Comparison of ENCODE assay signal across 8 mouse cellular contexts in genomic region chr17:71001699-71002080, GRCm38 (mm10). TPM values are rescaled to one million over a fixed set of nuclear protein-coding genes. Genes with fewer than 3 reads are reported as not detected.
A peak's percentile ranks its signal among the peaks of the same experiment; 100 is the strongest.
DNase-seq lines count a peak whose midpoint lies in the region; ATAC-seq lines count a peak whose summit lies in the region.

No protein-coding gene starts in this region.

- H3K4me3 ChIP-seq in erythroblast, embryonic 14.5 days (replicated peaks), result peak overlapping the region; percentile 95
- H3K4me3 ChIP-seq in hindbrain, embryonic 10.5 days, result peak overlapping the region; percentile 93
- peak overlapping the region; percentile 94 for H3K4me3 ChIP-seq in liver, embryonic 11.5 days (ENCODE audit: low read depth, low read length)
- peak overlapping the region; percentile 91 for H3K4me3 ChIP-seq in neural tube, embryonic 13.5 days

- H3K27me3 ChIP-seq in erythroblast, embryonic 14.5 days (ENCODE audit: control insufficient read depth), result no peaks in the 10 kb centered on the region
- no peaks in the 10 kb centered on the region for H3K27me3 ChIP-seq in hindbrain, embryonic 10.5 days (ENCODE audit: insufficient read depth, poor library complexity, severe bottlenecking)
- no peaks in the 10 kb centered on the region for H3K27me3 ChIP-seq in liver, embryonic 11.5 days (replicated peaks; ENCODE audit: control insufficient read depth, insufficient read depth, low read length)
- H3K27me3 ChIP-seq in neural tube, embryonic 13.5 days, result no peaks in the 10 kb centered on the region

- peak overlapping the region; percentile 98 for H3K27ac ChIP-seq in hindbrain, embryonic 10.5 days
- H3K27ac ChIP-seq in liver, embryonic 11.5 days (ENCODE audit: low read depth, low read length), result peak overlapping the region; percentile 99
- peak overlapping the region; percentile 98 for H3K27ac ChIP-seq in neural tube, embryonic 13.5 days (replicated peaks)

- H3K4me1 ChIP-seq in erythroblast, embryonic 14.5 days (ENCODE audit: control insufficient read depth), result peaks cover 40% of the 10 kb centered on the region
- peaks cover 26% of the 10 kb centered on the region for H3K4me1 ChIP-seq in hindbrain, embryonic 10.5 days (replicated peaks)
- peaks cover 34% of the 10 kb centered on the region for H3K4me1 ChIP-seq in liver, embryonic 11.5 days (replicated peaks; ENCODE audit: control insufficient read depth, insufficient read depth, low read length)
- peaks cover 28% of the 10 kb centered on the region for H3K4me1 ChIP-seq in neural tube, embryonic 13.5 days (replicated peaks)

- WGBS in hindbrain, embryonic 10.5 days, result under 1% methylated on average over 43 of the region's 43 CpGs
- under 1% methylated on average over 43 of the region's 43 CpGs for WGBS in liver, embryonic 11.5 days
- under 1% methylated on average over 41 of the region's 43 CpGs for WGBS in neural tube, embryonic 13.5 days

- H3K9me3 ChIP-seq in erythroblast, embryonic 14.5 days (ENCODE audit: control insufficient read depth, low read length), result no peaks in the 10 kb centered on the region
- H3K9me3 ChIP-seq in hindbrain, embryonic 10.5 days, result no peaks in the 10 kb centered on the region
- H3K9me3 ChIP-seq in liver, embryonic 11.5 days (ENCODE audit: control insufficient read depth, low read length), result no peaks in the 10 kb centered on the region
- no peaks in the 10 kb centered on the region for H3K9me3 ChIP-seq in neural tube, embryonic 13.5 days

- peak; percentile 63 for ATAC-seq in liver, embryonic 11.5 days (replicated peaks; ENCODE audit: low FRiP score)
- ATAC-seq in neural tube, embryonic 13.5 days (ENCODE audit: low read depth), result peak; percentile 72
- ATAC-seq in monocyte, adult 5-6 weeks (replicated peaks; ENCODE audit: insufficient number of reproducible peaks, low FRiP score, low TSS enrichment, poor library complexity, severe bottlenecking), result no peak

- peak overlapping the region; percentile 80 for H3K4me2 ChIP-seq in liver, embryonic 11.5 days
- H3K4me2 ChIP-seq in neural tube, embryonic 13.5 days, result peak overlapping the region; percentile 79

- H3K9ac ChIP-seq in liver, embryonic 11.5 days (ENCODE audit: low read depth, low read length), result peak overlapping the region; percentile 97
- peak overlapping the region; percentile 80 for H3K9ac ChIP-seq in neural tube, embryonic 13.5 days

- H3K36me3 ChIP-seq in erythroblast, embryonic 14.5 days (ENCODE audit: control insufficient read depth), result peaks cover 20% of the 10 kb centered on the region
- peaks cover under 1% of the 10 kb centered on the region for H3K36me3 ChIP-seq in hindbrain, embryonic 10.5 days
- no peaks in the 10 kb centered on the region for H3K36me3 ChIP-seq in liver, embryonic 11.5 days (ENCODE audit: control insufficient read depth, insufficient read depth, low read length)
- no peaks in the 10 kb centered on the region for H3K36me3 ChIP-seq in neural tube, embryonic 13.5 days

- peak; percentile 47 for DNase-seq in layer of hippocampus, adult 11-12 months (ENCODE audit: low spot score)
- no peak for DNase-seq in layer of hippocampus, adult 9-10 months (ENCODE audit: low spot score)
- peak; percentile 57 for DNase-seq in MN1 (ENCODE audit: low spot score)
- no peak for DNase-seq in hindbrain, embryonic 10.5 days (ENCODE audit: low spot score)
- no peak for DNase-seq in liver, embryonic 11.5 days (ENCODE audit: low spot score)

RNA-seq across cellular contexts. Expression of gene Myom1, which starts 0.7 kb away (rescaled TPM):
- polyA plus RNA-seq in erythroblast, embryonic 14.5 days (2012), result 0.03 TPM in 1 of 2 replicates, not detected in the other
- 0.99 and 2.7 TPM in 2 replicates for polyA plus RNA-seq in hindbrain, embryonic 10.5 days (2016; fragmentation: Nextera tagmentation; extraction: Ambion mirVana)
- 5.8 and 7.3 TPM in 2 replicates for polyA plus RNA-seq in liver, embryonic 11.5 days (2014; fragmentation: Nextera tagmentation; extraction: Ambion mirVana)
- polyA plus RNA-seq in neural tube, embryonic 13.5 days (2015; fragmentation: Nextera tagmentation; extraction: Ambion mirVana), result 1.7 and 2.8 TPM in 2 replicates
- 3.4 to 10.7 TPM (median 5.0 TPM) in 3 replicates for total RNA-seq in monocyte, adult 5-6 weeks (2017)

RNA-seq across cellular contexts. Expression of gene Myl12a, which starts 1.0 kb away (rescaled TPM):
- 1.8 and 3.5 TPM in 2 replicates for polyA plus RNA-seq in erythroblast, embryonic 14.5 days (2012)
- 427 and 441 TPM in 2 replicates for polyA plus RNA-seq in hindbrain, embryonic 10.5 days (2016; fragmentation: Nextera tagmentation; extraction: Ambion mirVana)
- polyA plus RNA-seq in liver, embryonic 11.5 days (2014; fragmentation: Nextera tagmentation; extraction: Ambion mirVana), result 428 and 442 TPM in 2 replicates
- polyA plus RNA-seq in neural tube, embryonic 13.5 days (2015; fragmentation: Nextera tagmentation; extraction: Ambion mirVana), result 171 and 203 TPM in 2 replicates
- 295 to 317 TPM (median 304 TPM) in 3 replicates for total RNA-seq in monocyte, adult 5-6 weeks (2017)

Comparison
In these comparisons a context has a peak if more than half of its experiments do, and no peak if none do; other contexts are left out.
1. DNase-seq: peak in layer of hippocampus, adult 11-12 months (single experiment) and MN1 (single experiment); none in layer of hippocampus, adult 9-10 months (single experiment), hindbrain, embryonic 10.5 days (single experiment) and liver, embryonic 11.5 days (single experiment).
2. RNA of gene Myl12a, which starts 1.0 kb away (polyA plus RNA-seq): 428 to 442 TPM in liver, embryonic 11.5 days, 427 to 441 TPM in hindbrain, embryonic 10.5 days and 171 to 203 TPM in neural tube, embryonic 13.5 days; 1.8 to 3.5 TPM in erythroblast, embryonic 14.5 days; every median in the first group is over 10 times any median in the second.
3. Peak in every context shown above with its lines, with median percentiles within 50 percentile points of each other: H3K4me3 ChIP-seq and H3K27ac ChIP-seq.